Mouse (Mus musculus) heart, adult 2 months (tissue): ENCODE results near the gene Mum1. TPM values are rescaled to one million over a fixed set of nuclear protein-coding genes. Genes with fewer than 3 reads are reported as not detected.

Source experiments
- DNase-seq, 2 experiments: peaks; one replicate each; pipeline ENCODE4 v3.0.0; 2021
- H3K27ac ChIP-seq: fragments of 200-600 bp; 2 replicates; pipeline ENCODE4 v1.8.1; 2022
- H3K27me3 ChIP-seq: fragments of 200-500 bp; 2 replicates; pipeline ENCODE4 v1.6.1; 2012; ENCODE audit warnings: mild to moderate bottlenecking, low read length, inconsistent platforms, mixed read lengths; ENCODE audit not compliant: control insufficient read depth, insufficient read depth
- H3K36me3 ChIP-seq: fragments of 200-500 bp; 2 replicates; pipeline ENCODE4 v1.6.1; 2012; ENCODE audit warnings: low read length, inconsistent platforms; ENCODE audit not compliant: control insufficient read depth, insufficient read depth
- H3K4me1 ChIP-seq: fragments of 200-500 bp; 2 replicates; pipeline ENCODE4 v1.6.1; 2011; ENCODE audit warnings: low read length; ENCODE audit not compliant: control insufficient read depth, insufficient read depth
- H3K4me3 ChIP-seq: fragments of 200-600 bp; 2 replicates; pipeline ENCODE4 v1.8.1; 2022
- H3K79me2 ChIP-seq: fragments of 200-500 bp; replicated peaks from 2 replicates; pipeline ENCODE4 v1.6.1; 2012; ENCODE audit warnings: mild to moderate bottlenecking, inconsistent platforms, low read length, moderate library complexity, mixed read lengths; ENCODE audit not compliant: control insufficient read depth, insufficient read depth
- H3K9ac ChIP-seq: fragments of 200-500 bp; 2 replicates; pipeline ENCODE4 v1.6.1; 2012; ENCODE audit warnings: low read depth, mild to moderate bottlenecking, control low read depth, inconsistent platforms, low read length, mixed read lengths
- CTCF ChIP-seq: fragments of 200-600 bp; IDR thresholded peaks from 2 replicates; pipeline ENCODE4 v1.8.1; 2022; ENCODE audit warnings: antibody characterized with exemption, mild to moderate bottlenecking, moderate library complexity
- EP300 ChIP-seq: fragments of 200-500 bp; IDR thresholded peaks from 2 replicates; pipeline ENCODE4 v1.6.1; 2011; ENCODE audit warnings: low read depth, low read length, control low read depth; ENCODE audit not compliant: insufficient read depth
- POLR2A ChIP-seq: fragments of 200-500 bp; IDR thresholded peaks from 2 replicates; pipeline ENCODE4 v1.6.1; 2011; ENCODE audit warnings: mild to moderate bottlenecking, low read depth, low read length, control low read depth; ENCODE audit not compliant: insufficient read depth
- WGBS: fragments of 180-500 bp; shearing (Covaris S2); methylation state at CpG from one replicate; pipeline ENCODE4 v1.1.7; 2018; 5-methylcytosine and 5-hydroxymethylcytosine counted together
- intact Hi-C: fragments of 180-260 bp; cut with DNase I; formaldehyde crosslinking; loops from one replicate; pipeline ENCODE4 v1.15.1; 2025
- polyA plus RNA-seq: library from polyadenylated mRNA; depleted of rRNA; stranded (reverse); fragments of >200 nt; gene quantifications from 2 replicates; pipeline ENCODE4 v1.2.3, GENCODE M21; 2012
- total RNA-seq, 2 experiments: library from RNA; stranded (reverse); gene quantifications; 2 replicates each; pipeline ENCODE4 v1.2.3; 2021

The Mum1 gene
- total and polyA plus RNA-seq, 3 experiments, result 11.1 to 19.4 (median 11.8) TPM

- Histone ChIP-seq H3K27ac (peak overlapping the region; percentile 99), H3K27me3 (no peaks in the 10 kb centered on the region), H3K4me1 (peaks cover 16% of the 10 kb centered on the region), H3K36me3 (peaks cover 7% of the 10 kb centered on the region), H3K79me2 (peaks cover 8% of the 10 kb centered on the region), H3K4me3 (peak overlapping the region; percentile 90), H3K9ac (peak overlapping the region; percentile 93)
- no peak for DNase-seq
- TF ChIP-seq EP300 (no peak), POLR2A (no peak), CTCF (no peak)
- intact Hi-C loops, result loop anchor here (2.0 to 10.0 kb wide), 2 partner anchors 28 to 280 kb away; partner anchors contain the start of genes Cnn2, Rps15 and Tmem259
- WGBS, result 2% methylated on average over 18 of the region's 18 CpGs
Observed at GRCm38 (mm10) chr10:80265149-80265486, 38.9 kb downstream of the Mum1 start.

- no peaks in the 10 kb centered on the region for H3K27me3 ChIP-seq
- no peak for DNase-seq
- H3K79me2 ChIP-seq, result peaks cover 13% of the 10 kb centered on the region
- WGBS, result 60% methylated on average over 2 of the region's 2 CpGs
- peak overlapping the region; percentile 10; the same call in 1 of the 2 replicates for H3K9ac ChIP-seq
- no peak overlapping the region for H3K4me3 ChIP-seq
- H3K4me1 ChIP-seq, result peaks cover 29% of the 10 kb centered on the region
- intact Hi-C loops, result no loop called here
- peak overlapping the region; percentile 15; the same call in 1 of the 2 replicates for H3K27ac ChIP-seq
- TF ChIP-seq EP300 (no peak), POLR2A (no peak), CTCF (no peak)
- H3K36me3 ChIP-seq, result peaks cover 7% of the 10 kb centered on the region
Observed at GRCm38 (mm10) chr10:80270099-80270498, 43.9 kb downstream of the Mum1 start.

- H3K9ac ChIP-seq, result peak overlapping the region; percentile 10
- H3K36me3 ChIP-seq, result peaks cover 7% of the 10 kb centered on the region
- no peaks in the 10 kb centered on the region for H3K27me3 ChIP-seq
- H3K79me2 ChIP-seq, result peaks cover 13% of the 10 kb centered on the region
- no peak for DNase-seq
- no peak overlapping the region for H3K4me3 ChIP-seq
- TF ChIP-seq EP300, result no peak
- TF ChIP-seq CTCF, result no peak
- no peak for TF ChIP-seq POLR2A
- peak overlapping the region; percentile 11; the same call in 1 of the 2 replicates for H3K27ac ChIP-seq
- WGBS, result 36% methylated on average over 6 of the region's 6 CpGs
- intact Hi-C loops, result no loop called here
- peaks cover 29% of the 10 kb centered on the region for H3K4me1 ChIP-seq
Observed at GRCm38 (mm10) chr10:80270734-80271181, 44.5 kb downstream of the Mum1 start.

DNA sequence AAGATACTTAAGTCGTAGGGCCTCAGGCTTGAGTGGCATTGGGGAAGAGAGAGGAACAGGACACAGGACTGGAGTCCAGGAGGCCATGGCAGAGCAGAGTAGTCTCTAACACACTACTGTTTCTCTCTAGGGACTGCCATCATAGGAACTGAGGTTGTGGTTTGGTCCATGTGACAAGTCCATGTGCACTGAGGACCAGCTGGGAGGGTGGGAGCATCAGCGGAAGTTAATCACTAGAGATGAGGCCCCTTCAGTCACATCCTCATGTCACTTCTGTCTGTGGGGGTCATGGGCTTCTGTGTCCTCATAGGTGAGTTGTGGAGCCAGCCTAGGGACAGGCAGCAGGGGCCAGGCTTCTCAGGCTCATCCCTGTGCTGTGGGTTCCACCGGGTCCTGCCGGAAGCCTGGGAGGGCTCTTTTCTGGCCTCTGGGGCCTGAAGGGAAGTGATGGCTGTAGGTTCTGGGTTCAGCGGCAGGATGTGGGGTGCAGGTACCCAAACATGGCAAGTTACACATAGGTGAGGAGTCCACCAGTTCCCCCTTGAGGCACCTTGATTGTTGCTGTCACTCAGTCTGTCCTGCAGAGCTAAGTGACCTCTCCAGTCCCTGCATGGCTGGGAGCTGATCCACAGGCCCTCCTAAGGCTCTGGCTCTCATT, 45.1 kb downstream of the Mum1 start:
- Histone ChIP-seq H3K4me3 (no peak overlapping the region), H3K27ac (no peak overlapping the region; the same call in 1 of the 2 replicates)

GRCm38 (mm10) chr10:80271870-80272585, 45.8 kb downstream of the Mum1 start:
- no peak for TF ChIP-seq EP300
- no peak for TF ChIP-seq CTCF
- no peak for TF ChIP-seq POLR2A
- Histone ChIP-seq H3K36me3 (peaks cover 3% of the 10 kb centered on the region; the same call in 1 of the 2 replicates), H3K27me3 (no peaks in the 10 kb centered on the region), H3K27ac (no peak overlapping the region), H3K4me3 (no peak overlapping the region), H3K9ac (no peak overlapping the region), H3K4me1 (peaks cover 29% of the 10 kb centered on the region), H3K79me2 (peaks cover 13% of the 10 kb centered on the region)
- WGBS, result 63% methylated on average over 8 of the region's 8 CpGs
- no peak for DNase-seq
- intact Hi-C loops, result no loop called here

More for the DNA sequence above, 45.1 kb downstream of the Mum1 start:
- DNase-seq, result no peak
- no peaks in the 10 kb centered on the region for H3K27me3 ChIP-seq
- 55% methylated on average over 5 of the region's 5 CpGs for WGBS
- intact Hi-C loops, result no loop called here
- H3K79me2 ChIP-seq, result peaks cover 13% of the 10 kb centered on the region
- TF ChIP-seq CTCF (no peak), EP300 (no peak), POLR2A (0 out of 2 replicates have a peak, but pooled peaks have one; percentile 14)
- peaks cover 29% of the 10 kb centered on the region for H3K4me1 ChIP-seq
- H3K36me3 ChIP-seq, result peaks cover 6% of the 10 kb centered on the region
- H3K9ac ChIP-seq, result peak overlapping the region; percentile 10; the same call in 1 of the 2 replicates

DNA sequence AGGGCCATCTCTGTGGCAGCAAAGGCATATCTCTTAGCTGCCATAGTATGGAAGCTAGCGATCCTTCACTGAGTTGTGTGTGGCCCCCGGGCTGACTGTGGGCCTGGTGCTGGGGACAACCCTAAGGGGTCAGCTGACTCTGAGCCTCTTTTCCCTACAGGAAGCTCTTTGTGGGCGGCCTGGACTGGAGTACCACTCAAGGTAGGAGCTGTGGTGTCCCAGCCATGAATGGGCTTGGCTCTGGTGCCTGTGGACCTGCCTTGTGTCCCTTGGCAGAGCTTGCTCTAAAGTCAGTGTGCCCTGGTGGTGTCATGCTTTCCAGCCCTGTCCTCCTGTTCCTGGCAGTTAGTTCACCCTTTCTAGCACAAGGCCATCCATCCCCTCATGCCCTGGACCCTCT, 47.6 kb downstream of the Mum1 start:
- Histone ChIP-seq H3K9ac (no peak overlapping the region), H3K79me2 (peaks cover 10% of the 10 kb centered on the region), H3K27me3 (no peaks in the 10 kb centered on the region), H3K4me1 (peaks cover 21% of the 10 kb centered on the region), H3K36me3 (no peaks in the 10 kb centered on the region), H3K27ac (no peak overlapping the region), H3K4me3 (no peak overlapping the region)
- TF ChIP-seq CTCF, result no peak
- no peak for TF ChIP-seq EP300
- no peak for TF ChIP-seq POLR2A
- DNase-seq, result no peak
- 59% methylated on average over 3 of the region's 3 CpGs for WGBS
- intact Hi-C loops, result no loop called here
